Mouse (Mus musculus) brown adipose tissue, adult 24 weeks (tissue): ENCODE data around the gene Twnk. TPM values are rescaled to one million over a fixed set of nuclear protein-coding genes. Genes with fewer than 3 reads are reported as not detected.

Experiments
- polyA plus RNA-seq: library from polyadenylated mRNA; stranded (reverse); fragments of >200 nt; gene quantifications from 2 replicates; pipeline ENCODE4 v1.2.4, GENCODE M21; 2012; ENCODE audit not compliant: missing spikeins, insufficient read depth, insufficient read length

Twnk gene
- polyA plus RNA-seq, 1 experiment = 9.1 TPM

Other genes starting within 250 kb of the Twnk start
- gene Pax2, start 249.6 kb upstream of the Twnk start, polyA plus RNA-seq = not detected in 2 replicates
- 4.4 and 6.2 TPM in 2 replicates for gene Slf2, start 74.5 kb upstream of the Twnk start, polyA plus RNA-seq
- gene Sema4g, start 16.6 kb upstream of the Twnk start, polyA plus RNA-seq = 0.25 and 0.55 TPM in 2 replicates
- 53.4 and 58.6 TPM in 2 replicates for gene Mrpl43, start 779 bp downstream of the Twnk start, polyA plus RNA-seq
- gene Lzts2, start 8.8 kb downstream of the Twnk start, polyA plus RNA-seq = 32.4 and 34.7 TPM in 2 replicates
- not detected in 2 replicates for gene Pdzd7, start 40.1 kb downstream of the Twnk start, polyA plus RNA-seq
- 2.0 and 5.0 TPM in 2 replicates for gene Sfxn3, start 41.8 kb downstream of the Twnk start, polyA plus RNA-seq
- gene Kazald1, start 69.6 kb downstream of the Twnk start, polyA plus RNA-seq = 5.4 and 8.8 TPM in 2 replicates
- gene Tlx1, start 145.0 kb downstream of the Twnk start, polyA plus RNA-seq = not detected in 2 replicates
- gene Lbx1, start 230.1 kb downstream of the Twnk start, polyA plus RNA-seq = 0.75 TPM in 1 of 2 replicates, not detected in the other